Mouse (Mus musculus) common myeloid progenitor, adult 5-6 weeks (primary cell): Measurements from ENCODE around the gene Bap1. TPM values are rescaled to one million over a fixed set of nuclear protein-coding genes. Genes with fewer than 3 reads are reported as not detected.
A peak's percentile ranks its signal among the peaks of the same experiment; 100 is the strongest.

Source experiments
- ATAC-seq: replicated peaks from 2 replicates; pipeline ENCODE4 v1.8.0; 2016; ENCODE audit warnings: low read depth, mild to moderate bottlenecking, moderate TSS enrichment, inconsistent platforms; ENCODE audit not compliant: poor library complexity, severe bottlenecking
- total RNA-seq: library from RNA; stranded (forward); fragments of 200-1000, 187-1606 nt; gene quantifications from 2 replicates; pipeline ENCODE4 v1.2.3, GENCODE M21; 2017

Gene Bap1
- total RNA-seq, 1 experiment from 2014 or later = 39.8 TPM

DNA sequence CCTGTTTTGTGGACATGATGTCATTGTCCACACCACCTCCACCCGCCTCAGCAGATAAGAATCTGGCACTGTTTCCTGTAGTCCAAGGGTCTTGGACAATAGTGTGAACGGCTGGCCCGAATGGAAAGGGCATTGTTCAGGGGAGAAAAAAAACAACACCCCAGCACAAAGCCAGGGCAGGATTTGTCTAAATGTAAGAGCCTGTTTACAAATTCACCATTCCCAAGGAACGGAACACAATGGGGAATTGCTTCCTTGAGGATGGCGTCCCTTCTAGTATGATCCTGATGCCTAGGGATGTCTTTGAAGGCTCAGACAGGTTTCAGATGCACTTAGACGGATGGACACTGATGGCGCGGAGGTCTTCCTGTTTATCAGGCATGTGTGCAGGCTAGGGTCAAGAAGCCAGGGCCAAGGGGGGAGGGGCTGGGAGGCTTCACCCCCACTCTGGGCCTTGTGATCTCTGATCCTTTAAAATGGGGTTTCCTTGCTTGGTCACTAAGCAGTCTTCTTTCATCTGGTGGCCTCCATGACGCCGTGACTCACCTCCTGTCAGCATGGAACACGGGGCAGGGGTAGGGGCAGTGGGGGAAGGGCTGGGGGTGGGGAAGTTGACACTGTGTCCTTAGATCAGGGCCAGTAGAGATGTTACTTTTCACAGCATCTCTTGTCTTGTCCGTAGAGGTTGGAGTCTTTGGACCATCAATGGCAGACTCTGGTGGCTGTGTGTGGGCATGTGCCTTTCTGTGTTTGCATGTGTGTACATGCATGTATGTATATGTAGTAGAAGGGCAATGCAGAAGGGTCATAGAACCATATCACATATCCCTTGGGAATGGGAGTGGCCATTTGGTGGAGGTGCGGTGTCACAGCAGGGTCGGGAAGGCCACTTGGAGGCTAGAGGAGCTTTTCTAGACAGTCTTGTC lies 17.9 kb upstream of the Bap1 start:
- no peak for ATAC-seq

- peak; percentile 89 for ATAC-seq
These were observed 17.2 kb upstream of the Bap1 start for GRCm38 (mm10) chr14:31233996-31234591.

DNA sequence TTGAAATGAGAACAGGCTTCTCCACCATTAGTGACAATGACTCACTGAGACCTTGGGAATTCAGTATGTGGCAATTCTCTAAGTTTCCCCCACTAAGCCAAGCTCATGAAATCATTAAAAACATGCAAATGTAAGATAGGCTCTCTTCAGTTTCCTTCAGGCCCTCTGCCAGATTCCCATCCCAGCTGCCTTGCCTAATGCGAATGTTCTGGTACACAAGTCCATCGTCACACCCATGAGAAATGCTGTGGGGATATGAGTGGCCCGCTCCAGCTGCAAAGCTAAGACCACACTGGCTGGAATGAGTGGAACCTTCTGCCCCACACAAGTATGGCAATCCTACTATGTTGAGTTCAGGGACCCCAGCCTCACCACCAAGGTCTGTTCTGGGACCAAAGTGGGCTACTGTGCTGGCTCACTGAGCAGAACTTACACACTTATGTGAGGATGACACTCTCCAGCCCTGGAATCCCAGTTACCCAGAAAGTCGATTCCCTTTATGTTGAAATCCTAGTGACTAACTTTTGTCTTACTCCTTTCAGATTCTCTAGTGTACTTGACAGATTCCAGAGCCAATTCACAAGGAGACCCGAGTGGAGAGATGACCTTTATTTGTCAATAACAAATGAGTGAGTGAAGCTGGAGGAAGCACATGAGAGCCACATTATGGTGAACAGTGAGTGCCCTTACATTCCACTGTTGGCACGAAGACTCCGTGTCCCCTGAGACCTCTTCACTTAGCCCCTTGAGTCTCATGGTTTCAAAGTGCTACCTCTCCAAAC lies 14.0 kb upstream of the Bap1 start:
- no peak for ATAC-seq

DNA sequence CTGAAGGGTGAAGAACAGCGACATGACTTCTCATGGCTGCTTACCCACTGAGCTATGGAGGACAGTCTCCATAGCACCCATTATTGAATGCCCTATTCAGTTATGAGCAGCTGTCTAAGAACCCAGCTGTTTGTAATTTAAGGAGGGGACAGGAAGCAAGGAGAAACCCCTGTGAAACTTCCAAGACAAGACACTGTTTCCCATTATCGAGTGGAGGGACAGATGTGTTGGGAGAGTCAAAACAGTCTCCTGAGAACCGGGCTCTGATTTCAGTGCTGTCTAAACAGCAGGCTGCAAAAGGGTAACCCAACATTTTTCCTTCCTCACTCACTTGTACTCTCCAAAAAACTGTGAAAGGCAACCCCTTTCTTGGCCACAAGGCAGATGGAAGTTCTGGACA lies 10.7 kb upstream of the Bap1 start:
- ATAC-seq = no peak

- 0 out of 2 replicates have a peak, but pooled peaks have one; percentile 47 for ATAC-seq
These were observed 6.5 kb upstream of the Bap1 start for GRCm38 (mm10) chr14:31244777-31245176.

DNA sequence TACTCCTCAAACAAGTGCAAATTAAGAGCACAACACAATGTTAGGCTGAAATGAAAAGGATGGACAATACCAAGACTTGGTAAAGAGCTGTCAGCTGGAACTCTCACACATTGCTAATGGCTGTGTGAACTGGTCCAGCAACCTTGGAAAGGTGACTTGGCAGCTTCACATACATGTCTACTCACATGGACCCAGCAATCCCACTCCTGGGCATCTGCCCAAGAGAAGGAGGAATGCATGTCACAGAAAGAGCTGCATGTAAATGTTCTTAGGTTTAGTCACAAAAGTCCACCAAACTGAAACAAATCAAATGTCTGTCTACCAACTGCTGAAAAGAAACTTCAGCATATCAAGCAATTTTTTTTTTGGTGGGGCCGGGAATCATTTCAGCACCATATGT lies 5.3 kb upstream of the Bap1 start:
- no peak for ATAC-seq

DNA sequence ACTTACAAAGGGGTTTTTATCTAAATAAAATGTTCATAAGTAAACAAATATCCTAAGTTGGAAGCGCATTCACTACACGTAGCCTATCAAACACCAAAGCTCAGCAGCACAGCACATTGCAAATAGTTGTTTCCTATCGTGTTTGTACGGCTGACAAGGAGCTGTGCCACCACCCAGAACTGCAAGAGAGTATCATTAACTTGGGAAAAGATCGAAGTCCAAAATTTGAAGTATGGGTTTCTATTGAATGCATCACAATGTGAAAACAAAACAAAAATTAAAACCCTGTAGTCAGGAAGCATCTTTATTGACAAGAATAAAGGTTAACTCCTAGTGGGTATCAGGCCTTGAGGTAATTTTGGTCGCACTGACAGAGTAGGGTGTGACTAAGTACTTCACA lies 2.9 kb upstream of the Bap1 start:
- ATAC-seq = no peak

GRCm38 (mm10) chr14:31250222-31251083 lies 797 bp upstream of the Bap1 start:
- peak; percentile 26 for ATAC-seq

GRCm38 (mm10) chr14:31251626-31252025 lies 376 bp downstream of the Bap1 start:
- ATAC-seq = no peak

DNA sequence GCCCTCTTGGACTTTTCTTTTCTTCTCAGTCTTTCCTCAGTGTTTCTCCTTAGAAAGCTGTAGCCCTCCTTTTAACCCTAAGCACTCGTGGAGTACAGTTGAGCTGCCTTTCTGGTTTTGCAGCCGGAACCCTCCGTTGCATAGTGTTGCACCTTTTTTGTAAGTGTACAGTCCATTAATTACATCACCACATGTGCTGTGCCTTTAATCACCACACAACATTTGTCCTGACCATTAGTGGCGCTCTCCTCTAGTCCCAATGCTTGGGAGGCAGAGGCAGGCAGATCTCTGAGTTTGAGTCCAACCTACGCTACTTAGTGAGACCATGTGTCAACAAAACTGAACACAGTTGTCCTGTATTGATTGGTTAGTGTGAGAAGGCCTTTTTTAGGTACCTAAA lies 841 bp downstream of the Bap1 start:
- no peak for ATAC-seq

- no peak for ATAC-seq
These were observed 7.3 kb downstream of the Bap1 start for GRCm38 (mm10) chr14:31258476-31259050.

DNA sequence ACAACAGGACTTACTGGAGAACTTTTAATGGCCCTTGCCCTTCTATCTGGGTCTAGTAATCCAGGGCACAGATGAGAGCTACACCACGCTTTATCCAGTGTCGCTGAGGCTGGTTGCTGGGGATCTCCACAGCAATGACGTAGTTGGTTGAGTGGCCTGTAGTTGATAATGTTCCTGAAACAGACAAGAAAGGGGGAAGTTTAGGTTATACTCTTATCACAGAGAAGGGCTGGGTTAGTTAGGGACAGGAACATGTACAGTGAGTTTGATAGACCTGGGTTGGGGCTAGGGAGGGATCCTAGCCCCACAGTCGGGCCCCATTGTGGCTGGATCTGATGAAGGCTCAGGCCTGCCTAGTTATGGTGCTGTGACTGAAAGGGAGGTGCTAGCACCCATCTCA lies 9.1 kb downstream of the Bap1 start:
- ATAC-seq = peak; percentile 83

DNA sequence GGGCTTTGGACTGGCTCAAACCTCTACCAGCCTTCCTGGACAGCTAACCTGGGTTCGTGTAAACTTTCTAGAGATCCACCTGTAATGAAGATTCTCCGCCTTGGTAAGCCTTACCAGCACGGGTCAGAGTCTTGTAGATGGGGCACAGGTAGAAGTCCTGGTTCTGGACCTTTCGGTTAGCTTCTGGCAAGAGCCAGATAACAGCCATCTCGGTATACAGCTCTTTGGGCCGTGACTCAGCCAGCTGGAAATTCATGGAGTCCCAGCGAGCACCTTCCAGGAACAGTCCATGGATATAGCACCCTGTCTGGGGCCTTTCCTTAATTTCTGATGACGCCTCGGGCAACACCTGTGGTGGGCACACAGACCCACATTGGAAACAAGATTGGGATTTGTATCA lies 9.7 kb downstream of the Bap1 start:
- no peak for ATAC-seq

DNA sequence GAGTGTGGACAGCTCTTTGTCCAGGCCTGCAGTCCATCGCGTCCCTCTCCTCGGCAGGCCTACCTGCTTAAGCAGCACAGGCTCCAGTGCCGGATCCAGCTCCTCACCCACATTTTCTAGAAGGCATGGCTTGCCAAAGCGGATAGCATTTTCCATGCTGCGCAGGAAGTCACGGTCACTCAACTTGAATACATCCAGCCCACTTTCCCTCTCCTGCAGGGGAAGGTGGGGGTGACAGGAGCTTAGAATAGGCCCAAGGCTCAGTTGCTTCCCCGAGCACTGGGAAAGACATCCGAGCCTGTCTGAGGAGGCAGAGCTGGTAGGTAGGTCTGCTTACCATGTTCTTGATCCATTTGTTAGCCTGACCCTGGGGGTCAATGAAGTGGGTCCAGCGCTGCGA lies 16.4 kb downstream of the Bap1 start:
- ATAC-seq = no peak

GRCm38 (mm10) chr14:31268301-31269001 lies 17.2 kb downstream of the Bap1 start:
- no peak for ATAC-seq

DNA sequence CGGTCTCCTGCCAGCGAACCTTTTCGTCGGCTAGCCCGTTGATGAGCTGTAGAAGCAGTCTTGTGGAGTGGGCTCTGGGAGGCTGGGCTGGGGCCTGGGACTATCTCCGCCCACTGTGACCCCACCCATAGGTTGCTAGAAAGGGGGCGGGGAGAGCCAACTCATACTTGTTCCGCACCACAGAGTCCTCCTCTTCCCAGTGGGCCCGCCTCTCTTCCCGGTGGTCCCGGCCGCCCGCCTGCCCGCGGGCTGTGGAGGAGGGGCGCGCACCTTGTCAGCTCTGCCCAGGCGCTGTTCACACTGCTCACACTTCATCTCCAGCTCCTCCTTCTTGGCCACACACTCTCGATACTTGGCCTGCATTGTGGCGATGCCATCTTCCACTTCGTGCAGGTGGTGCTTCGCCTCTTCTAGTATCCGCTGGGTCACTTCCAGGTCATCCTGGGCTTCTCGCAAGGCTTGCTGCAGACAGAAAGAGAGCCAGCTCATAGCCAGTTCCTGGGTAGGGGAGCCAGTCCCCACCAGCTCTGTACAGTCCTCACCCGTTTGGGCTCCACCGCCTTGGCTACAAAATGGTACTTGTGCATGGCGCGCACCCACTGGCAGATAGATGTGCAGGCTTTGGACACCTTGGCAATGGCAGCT lies 18.3 kb downstream of the Bap1 start:
- ATAC-seq = peak; percentile 78

DNA sequence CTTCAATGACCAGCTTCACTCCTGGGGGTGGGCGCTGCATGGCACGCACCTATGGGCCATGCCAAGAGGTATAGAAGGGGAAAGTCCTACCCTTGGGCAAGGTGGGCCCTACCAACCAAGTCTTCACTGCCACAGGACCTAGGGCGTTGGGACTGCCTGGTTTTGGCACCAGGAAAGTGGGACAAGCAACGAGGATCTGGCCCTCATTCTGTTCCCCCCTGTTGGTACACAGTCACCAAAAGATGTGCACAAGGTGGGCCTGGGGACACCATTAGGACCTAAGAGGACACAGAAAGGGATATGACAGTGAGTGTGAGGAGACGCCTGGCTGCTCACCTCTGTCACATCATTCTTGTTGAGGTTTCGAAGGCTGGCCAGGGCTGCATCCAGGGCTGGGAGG lies 19.9 kb downstream of the Bap1 start:
- no peak for ATAC-seq

DNA sequence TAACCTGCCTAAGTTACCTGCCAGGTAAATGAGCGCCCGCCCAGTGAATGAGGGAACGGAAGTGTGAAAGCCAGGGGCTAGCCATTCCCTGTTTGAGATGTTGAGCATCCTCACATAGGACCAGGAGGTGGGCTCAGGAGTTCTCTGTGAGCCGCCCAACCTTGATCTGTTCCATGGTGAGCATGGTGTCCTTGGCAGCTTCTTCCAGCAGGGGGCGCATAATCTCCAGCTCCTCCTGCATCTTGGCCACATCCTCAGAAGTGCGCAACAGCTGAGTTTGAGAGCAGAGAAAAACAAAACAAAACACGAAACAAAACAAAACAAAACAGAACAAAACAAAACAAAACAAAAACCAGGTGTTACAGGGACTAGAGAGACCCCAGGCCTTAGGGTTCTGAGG lies 20.9 kb downstream of the Bap1 start:
- ATAC-seq = peak; percentile 75

GRCm38 (mm10) chr14:31285728-31286127 lies 34.5 kb downstream of the Bap1 start:
- no peak for ATAC-seq
